Mouse (Mus musculus): Measurements from ENCODE around the gene Gtpbp4.
"Not testable (repeated sequence)": the region's sequence is repeated elsewhere in the genome, so short reads cannot be mapped to it uniquely, and the experiment has no call there.

The Gtpbp4 gene

DNA sequence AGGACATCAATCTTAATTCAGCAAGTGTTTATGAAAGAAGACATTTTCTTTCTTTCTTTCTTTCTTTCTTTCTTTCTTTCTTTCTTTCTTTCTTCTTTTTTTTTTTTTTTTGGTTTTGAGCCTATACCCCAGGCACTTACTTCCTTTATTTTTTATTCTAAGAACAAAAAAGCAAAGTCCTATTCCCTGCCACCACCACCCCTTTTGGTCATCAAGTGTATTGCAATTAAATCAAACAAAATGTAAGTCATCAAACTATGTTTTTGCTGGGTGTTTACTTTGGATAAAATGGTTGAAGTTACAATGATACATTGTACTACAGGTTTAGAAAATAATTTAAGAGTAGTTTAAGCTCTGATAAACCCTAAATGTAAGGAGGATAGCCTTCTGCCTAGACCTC lies 23.5 kb downstream of the Gtpbp4 start:
- in situ Hi-C loops (cut with MseI, MboI) = no loop called here

DNA sequence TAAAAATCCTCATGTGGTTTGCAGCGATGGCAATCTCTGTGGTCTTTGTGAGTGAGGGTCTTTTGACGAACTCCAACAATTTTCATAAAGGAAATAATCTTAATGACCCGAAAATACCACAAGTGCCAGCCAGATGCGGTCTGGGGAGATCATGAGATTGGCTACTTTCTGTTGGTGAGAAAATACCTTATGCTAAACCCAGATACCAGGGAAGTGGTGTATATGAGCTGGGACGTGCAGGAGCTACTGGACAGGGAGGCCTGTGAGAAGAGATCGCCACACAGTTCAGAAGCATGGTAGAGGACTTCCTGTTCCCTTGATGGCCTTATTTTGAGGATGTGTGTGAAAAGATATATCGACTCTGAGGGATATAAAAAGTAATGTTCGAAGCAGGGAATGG lies 28.1 kb downstream of the Gtpbp4 start:
- in situ Hi-C loops (cut with MseI, MboI) = no loop called here

DNA sequence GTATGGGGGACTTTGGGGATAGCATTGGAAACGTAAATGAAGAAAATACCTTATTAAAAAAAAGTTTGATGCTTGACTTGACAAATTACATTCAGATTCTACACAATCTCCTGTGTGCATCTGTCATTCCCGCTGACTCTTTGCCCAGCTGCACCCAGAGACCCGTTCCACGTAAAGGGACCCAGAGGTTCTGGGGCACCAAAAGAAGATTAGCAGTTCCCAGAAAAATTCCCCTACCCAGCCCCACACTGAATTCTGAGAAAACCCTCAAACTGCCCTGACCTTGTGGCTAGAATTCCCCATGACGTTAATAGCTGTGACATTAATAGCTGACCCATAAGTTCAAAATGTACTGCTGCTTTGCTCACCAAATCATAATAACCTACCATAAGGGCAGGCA lies 30.7 kb downstream of the Gtpbp4 start:
- in situ Hi-C loops (cut with MseI, MboI) = no loop called here

DNA sequence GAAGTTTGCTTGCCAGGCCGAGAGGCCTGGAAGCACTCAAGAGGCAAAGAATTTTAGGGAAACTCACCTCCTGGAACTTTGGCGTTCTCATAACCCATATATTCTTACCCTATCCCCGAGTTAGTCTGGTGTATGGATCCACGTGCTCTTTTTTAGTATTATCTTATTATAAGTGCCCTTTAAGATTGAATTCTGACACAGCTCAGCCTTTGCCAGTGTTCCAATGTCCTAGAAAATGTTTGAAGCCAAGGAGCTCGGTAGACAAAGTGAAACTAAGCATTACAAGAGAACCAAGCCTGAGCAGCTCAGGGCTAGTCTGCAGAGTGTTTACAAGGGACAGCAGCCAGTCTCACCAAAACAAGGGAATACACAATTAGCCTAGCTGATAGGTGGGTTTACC lies 33.6 kb downstream of the Gtpbp4 start:
- in situ Hi-C loops (cut with MseI, MboI) = not testable (repeated sequence)

DNA sequence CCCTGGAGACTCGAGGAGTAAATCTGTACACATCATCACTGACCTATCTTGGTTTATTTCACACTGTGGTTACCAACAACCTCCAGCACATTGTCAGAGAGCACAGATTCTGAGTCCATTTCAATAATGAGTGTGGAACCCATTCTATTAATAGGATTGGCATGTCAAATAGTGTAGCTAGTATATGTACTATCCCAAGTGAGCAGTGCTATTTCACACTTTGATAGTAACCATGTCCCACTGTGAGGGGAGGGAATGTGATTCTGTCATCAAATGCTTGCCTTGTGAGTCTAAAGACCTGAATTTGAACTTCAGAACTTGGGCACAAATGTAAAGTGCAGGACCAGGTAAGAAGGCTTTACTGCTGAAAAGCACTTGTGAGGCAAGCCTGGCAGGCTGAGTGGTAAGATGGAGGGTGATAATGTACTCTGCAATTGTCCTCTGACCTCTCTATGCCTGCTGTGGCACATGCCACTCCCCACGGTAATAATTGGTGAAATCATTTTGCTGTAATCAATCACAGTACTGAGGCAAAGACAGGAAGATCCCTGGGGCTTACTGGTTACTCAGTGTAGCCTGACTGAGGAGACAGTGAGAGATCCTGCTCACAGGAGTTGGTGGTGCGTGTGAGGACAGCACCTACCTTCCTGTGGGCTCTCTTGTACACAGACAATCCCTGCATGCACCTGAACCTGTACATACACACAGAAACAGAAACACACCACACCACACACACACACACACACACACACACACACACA lies 34.6 kb downstream of the Gtpbp4 start:
- in situ Hi-C loops (cut with MseI, MboI) = not testable (repeated sequence)

DNA sequence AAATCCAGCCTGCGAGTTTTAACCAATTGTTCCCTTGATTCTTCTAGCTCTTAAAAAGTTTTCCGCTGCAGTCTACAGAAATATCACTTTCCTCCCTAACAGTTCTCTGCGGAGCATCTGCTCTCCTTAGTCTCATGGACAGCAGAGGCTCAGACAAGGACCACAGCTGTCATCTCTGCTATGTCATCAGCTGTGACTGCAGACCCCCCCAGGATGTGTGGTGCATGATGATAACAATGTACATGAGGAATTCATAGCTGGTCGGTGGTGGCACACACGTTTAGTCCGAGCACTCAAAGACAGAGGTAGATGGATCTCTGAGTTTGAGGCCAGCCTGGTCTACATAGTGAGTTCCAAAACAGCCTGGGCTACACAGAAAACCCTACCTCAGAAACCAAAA lies 36.3 kb downstream of the Gtpbp4 start:
- in situ Hi-C loops (cut with MseI, MboI) = not testable (repeated sequence)

DNA sequence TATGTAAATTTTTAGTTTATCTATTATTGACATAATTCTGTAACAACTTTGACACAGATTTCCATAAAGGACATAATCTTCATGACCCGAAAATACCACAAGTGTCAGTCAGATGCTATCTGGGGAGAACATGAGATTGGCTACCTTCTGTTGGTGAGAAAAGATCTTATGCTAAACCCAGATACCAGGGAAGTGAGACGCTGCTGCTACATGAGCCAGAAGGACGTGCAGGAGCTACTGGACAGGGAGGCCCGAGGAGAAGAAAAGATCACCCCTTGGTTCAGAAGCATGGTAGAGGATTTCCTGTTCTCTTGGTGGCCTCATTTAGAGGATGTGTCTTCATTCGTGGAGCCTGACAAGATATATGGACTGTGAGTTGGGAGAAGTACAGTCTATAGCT lies 36.8 kb downstream of the Gtpbp4 start:
- in situ Hi-C loops (cut with MseI, MboI) = not testable (repeated sequence)

DNA sequence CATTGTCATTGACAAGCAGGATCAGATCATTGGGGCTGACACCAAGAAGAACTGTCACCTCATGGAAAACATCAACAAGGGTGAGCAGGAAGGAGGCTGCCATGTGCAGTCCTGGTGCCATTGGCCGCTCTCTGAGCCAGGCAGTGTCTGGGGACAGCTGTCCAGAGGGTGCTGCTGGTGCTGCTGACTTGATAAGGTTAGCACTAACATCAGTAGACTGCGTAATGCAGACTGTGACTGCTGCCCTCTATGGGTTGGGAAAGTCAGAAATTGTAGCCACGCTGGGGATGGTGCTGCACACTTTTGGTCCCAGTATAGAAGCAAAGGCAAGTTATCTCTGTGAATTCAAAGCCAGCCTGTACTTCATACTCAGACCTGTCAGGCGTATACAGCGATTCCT lies 39.0 kb downstream of the Gtpbp4 start:
- in situ Hi-C loops (cut with MseI, MboI) = not testable (repeated sequence)

DNA sequence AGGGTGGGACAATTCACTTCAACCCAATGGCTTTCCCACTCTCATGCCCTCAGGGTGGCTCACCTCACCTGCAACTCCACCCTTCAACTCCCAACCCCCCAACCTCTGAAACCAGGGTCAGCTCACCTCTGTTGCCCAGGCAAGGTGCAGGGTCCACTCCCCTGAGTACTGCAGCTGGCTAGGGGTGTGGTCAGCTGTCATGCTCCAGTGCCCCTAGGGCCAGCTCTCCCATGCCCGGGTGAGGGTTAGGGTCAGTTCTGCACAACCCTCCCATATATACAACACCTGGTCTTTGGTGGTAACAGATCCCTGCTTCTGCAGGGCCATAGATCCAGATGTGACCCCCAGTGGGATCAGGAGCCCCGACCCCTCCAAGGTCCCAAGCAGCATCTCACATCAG lies 40.8 kb downstream of the Gtpbp4 start:
- in situ Hi-C loops (cut with MseI, MboI) = not testable (repeated sequence)

DNA sequence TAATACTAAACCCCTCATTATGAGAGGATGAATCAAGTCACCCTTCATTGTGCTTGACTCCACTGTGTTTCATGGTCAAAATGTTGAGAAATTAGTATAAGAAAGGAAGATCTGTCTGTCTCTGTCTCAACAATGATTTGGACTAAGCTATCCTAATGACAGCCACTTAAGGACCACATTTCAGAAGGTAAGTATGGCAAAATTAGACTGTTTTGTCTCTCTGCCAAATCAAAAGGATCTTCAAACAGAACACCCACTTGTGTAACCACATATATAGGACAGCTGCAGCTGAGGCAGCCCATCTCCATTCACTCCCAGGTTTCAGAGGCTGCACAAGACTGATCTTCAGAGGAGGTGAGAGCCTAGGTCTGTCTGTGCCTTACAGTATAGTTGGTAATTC lies 43.3 kb downstream of the Gtpbp4 start, which contains the start of gene Idi2:
TSS of gene Idi2 (plus strand) at position 301 of the 400 bp plus-strand sequence.
- in situ Hi-C loops (cut with MseI, MboI) = not testable (repeated sequence)

DNA sequence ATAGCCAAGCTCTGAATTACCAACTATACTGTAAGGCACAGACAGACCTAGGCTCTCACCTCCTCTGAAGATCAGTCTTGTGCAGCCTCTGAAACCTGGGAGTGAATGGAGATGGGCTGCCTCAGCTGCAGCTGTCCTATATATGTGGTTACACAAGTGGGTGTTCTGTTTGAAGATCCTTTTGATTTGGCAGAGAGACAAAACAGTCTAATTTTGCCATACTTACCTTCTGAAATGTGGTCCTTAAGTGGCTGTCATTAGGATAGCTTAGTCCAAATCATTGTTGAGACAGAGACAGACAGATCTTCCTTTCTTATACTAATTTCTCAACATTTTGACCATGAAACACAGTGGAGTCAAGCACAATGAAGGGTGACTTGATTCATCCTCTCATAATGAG lies 47.8 kb downstream of the Gtpbp4 start, which contains the start of gene Gm9745:
TSS of gene Gm9745 (minus strand) at position 101 of the 400 bp plus-strand sequence.
- in situ Hi-C loops (cut with MseI, MboI) = not testable (repeated sequence)

DNA sequence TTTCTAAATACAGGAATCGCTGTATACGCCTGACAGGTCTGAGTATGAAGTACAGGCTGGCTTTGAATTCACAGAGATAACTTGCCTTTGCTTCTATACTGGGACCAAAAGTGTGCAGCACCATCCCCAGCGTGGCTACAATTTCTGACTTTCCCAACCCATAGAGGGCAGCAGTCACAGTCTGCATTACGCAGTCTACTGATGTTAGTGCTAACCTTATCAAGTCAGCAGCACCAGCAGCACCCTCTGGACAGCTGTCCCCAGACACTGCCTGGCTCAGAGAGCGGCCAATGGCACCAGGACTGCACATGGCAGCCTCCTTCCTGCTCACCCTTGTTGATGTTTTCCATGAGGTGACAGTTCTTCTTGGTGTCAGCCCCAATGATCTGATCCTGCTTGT lies 52.1 kb downstream of the Gtpbp4 start:
- in situ Hi-C loops (cut with MseI, MboI) = not testable (repeated sequence)

DNA sequence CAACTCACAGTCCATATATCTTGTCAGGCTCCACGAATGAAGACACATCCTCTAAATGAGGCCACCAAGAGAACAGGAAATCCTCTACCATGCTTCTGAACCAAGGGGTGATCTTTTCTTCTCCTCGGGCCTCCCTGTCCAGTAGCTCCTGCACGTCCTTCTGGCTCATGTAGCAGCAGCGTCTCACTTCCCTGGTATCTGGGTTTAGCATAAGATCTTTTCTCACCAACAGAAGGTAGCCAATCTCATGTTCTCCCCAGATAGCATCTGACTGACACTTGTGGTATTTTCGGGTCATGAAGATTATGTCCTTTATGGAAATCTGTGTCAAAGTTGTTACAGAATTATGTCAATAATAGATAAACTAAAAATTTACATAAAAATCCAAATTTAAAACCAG lies 54.2 kb downstream of the Gtpbp4 start:
- in situ Hi-C loops (cut with MseI, MboI) = not testable (repeated sequence)

DNA sequence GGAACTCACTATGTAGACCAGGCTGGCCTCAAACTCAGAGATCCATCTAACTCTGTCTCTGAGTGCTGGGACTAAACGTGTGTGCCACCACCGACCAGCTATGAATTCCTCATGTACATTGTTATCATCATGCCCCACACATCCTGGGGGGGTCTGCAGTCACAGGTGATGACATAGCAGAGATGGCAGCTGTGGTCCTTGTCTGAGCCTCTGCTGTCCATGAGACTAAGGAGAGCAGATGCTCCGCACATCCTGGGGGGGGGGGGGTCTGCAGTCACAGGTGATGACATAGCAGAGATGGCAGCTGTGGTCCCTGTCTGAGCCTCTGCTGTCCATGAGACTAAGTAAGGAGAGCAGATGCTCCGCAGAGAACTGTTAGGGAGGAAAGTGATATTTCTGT lies 54.8 kb downstream of the Gtpbp4 start:
- in situ Hi-C loops (cut with MseI, MboI) = not testable (repeated sequence)

DNA sequence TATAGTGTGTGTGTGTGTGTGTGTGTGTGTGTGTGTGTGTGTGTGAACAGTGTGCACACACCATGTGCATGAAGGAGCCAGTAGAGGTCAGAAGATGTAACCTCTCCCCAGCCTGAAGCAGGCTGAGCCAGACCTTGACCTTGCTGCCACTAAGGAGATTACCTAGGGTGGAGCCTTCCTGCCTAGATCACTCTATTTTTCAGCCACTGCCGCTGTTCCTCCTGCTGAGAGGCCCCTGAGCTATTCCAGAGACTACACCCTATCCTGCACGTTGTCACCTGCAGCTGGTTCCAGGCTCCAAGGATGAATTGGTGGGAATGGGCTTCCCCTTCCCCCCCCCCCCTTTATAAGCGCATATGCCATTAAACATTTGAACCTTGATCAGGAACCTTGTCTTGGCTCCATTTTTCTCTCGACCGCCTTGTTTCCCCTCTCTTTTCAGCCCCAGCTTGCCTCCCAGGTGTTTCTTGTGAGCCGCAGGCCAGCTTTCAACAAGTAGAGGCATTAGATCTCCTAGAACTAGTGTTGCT lies 58.2 kb downstream of the Gtpbp4 start:
- in situ Hi-C loops (cut with MseI, MboI) = not testable (repeated sequence)

DNA sequence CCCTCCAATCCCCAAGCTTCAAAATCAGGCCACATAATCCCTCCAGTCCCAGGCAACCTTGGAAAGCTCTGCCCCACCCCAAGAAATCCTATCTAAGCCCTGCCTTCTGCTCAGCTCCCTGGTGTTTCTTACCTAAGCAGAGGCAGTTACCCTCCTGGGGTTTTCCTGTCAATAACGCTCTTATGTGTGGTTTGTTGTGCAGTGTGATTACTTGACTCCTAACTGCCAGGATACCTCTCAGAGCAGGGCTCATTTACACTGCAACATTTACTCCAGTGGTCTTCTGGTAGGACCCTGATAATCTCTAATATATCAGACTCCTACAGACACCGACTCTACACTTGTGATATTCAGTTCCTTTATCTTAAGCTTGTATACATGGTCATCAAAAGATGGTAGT lies 62.4 kb downstream of the Gtpbp4 start:
- in situ Hi-C loops (cut with MseI, MboI) = no loop called here
